Mouse (Mus musculus) CH12.LX (cell line): ENCODE data around the gene Rptor.

Source experiments
- CTCF ChIP-seq, 2 experiments: IDR thresholded peaks in 1 of 2; conservative IDR thresholded peaks in 1 of 2; 2 replicates each; pipeline ENCODE4 v1.5.1; 2011 to 2012; ENCODE audit warnings: low read depth in 2 of 2, low read length in 2 of 2, improper control_type of control experiment in 1 of 2, inconsistent platforms in 1 of 2, mild to moderate bottlenecking in 1 of 2, moderate library complexity in 1 of 2
- MAFK ChIP-seq: IDR thresholded peaks from 2 replicates; pipeline ENCODE4 v1.6.1; 2011; ENCODE audit warnings: low read length, improper control_type of control experiment; ENCODE audit not compliant: insufficient replicate concordance
- MXI1 ChIP-seq: IDR thresholded peaks from 2 replicates; pipeline ENCODE4 v1.6.1; 2011; ENCODE audit warnings: mild to moderate bottlenecking, low read depth, low read length, improper control_type of control experiment
- POLR2A ChIP-seq: IDR thresholded peaks from 2 replicates; pipeline ENCODE4 v1.6.1; 2011; ENCODE audit warnings: low read depth, mild to moderate bottlenecking, improper control_type of control experiment, low read length
- POLR2AphosphoS2 ChIP-seq: IDR thresholded peaks from 2 replicates; pipeline ENCODE4 v1.6.1; 2011; ENCODE audit warnings: low read depth, low read length, improper control_type of control experiment

- no peak for TF ChIP-seq POLR2A
- no peak for TF ChIP-seq CTCF (conservative IDR thresholded peaks at IDR 0.05 in 1 of 2, IDR thresholded peaks at IDR 0.05 in 1 of 2; ENCODE audit: low read depth in 2 of 2, low read length in 2 of 2)
- no peak for TF ChIP-seq POLR2AphosphoS2
- TF ChIP-seq MXI1 = no peak
- no peak for TF ChIP-seq MAFK
These were observed 332.1 kb downstream of the Rptor start for GRCm38 (mm10) chr11:119934773-119935172.
